Mouse (Mus musculus) small intestine, adult 2 months (tissue): ENCODE measurements around the gene Mrpl46.

Experiments
- CTCF ChIP-seq: fragments of 200-500 bp; IDR thresholded peaks from 2 replicates; pipeline ENCODE4 v1.5.1; 2012; ENCODE audit warnings: low read depth, mild to moderate bottlenecking, control low read depth, inconsistent platforms, low read length, moderate library complexity, mixed read lengths; ENCODE audit not compliant: insufficient replicate concordance, insufficient read length; ENCODE audit errors: extremely low read depth
- POLR2A ChIP-seq: fragments of 200-500 bp; IDR thresholded peaks from 2 replicates; pipeline ENCODE4 v1.6.1; 2012; ENCODE audit warnings: low read depth, mild to moderate bottlenecking, control low read depth, inconsistent platforms, low read length, moderate library complexity

DNA sequence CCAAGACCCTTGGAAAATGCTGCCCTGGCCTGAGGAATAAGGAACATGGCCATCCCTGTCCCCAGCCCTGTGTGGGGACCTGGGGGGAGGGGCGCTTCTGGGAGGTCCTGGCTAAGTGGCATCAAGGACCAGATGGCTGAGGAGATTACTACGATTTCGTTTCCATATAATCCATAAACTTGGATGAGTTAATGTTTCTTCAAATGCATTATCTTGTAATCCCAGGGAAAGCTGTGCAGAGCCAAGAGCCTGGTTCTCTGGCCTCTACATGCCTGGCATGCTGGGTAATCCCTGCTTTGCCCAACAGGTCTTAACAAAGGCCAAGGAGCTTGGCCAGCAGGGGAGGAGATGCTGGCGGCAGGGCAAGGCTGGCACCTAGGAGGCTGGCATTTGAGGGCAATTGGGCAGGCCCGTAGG, 18.1 kb downstream of the Mrpl46 start:
- TF ChIP-seq POLR2A (no peak), CTCF (no peak)
